ENCODE assay signal across 9 mouse cellular contexts in the genomic region with DNA sequence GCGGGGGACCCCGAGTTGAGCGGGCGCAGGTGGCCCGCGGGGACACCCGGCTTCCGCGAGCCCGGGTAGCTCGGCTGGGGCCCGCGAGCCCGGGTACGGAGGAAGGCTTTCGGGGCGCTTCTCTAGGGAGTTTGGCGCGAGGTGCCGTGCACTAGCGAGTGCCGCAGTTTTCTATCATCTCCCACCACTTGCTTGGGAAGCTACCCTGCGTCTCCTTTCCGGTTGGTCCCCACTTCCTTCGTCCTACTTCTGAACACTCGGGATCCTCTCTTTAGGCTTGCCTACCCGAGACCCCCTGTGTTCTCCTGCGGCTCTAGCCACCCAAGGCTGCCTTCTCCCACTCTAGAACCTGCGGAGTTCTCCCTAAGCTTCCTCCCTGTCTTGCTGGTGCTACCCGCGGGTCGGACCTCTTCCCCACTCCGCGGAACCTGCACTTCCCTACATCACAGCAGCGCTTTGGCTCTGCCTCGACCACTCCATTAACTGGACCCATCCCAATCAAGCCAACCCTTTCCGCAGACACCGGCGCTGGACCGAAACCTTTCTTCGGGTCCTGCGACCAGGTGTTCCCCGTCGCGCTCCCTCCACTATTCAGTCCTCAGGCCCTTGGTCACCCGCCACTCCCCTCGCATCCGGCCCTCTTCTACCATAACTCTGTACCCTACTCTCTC.
A peak's percentile ranks its signal among the peaks of the same experiment; 100 is the strongest.
DNase-seq lines count a peak whose midpoint lies in the region; ATAC-seq lines count a peak whose summit lies in the region.
"Had no signal": no experiment of that assay in that cellular context is flagged by ENCODE, and none has a peak within 500 bp of the region (broad histone marks: within the 10 kb centered on the region; RNA-seq: fewer than 3 reads in every experiment).

No protein-coding gene starts in this region.

- H3K27me3 ChIP-seq in embryonic facial prominence, embryonic 13.5 days: peaks cover 84% of the 10 kb centered on the region
- H3K27me3 ChIP-seq in hindbrain, embryonic 10.5 days (ENCODE audit: insufficient read depth, poor library complexity, severe bottlenecking): peaks cover 66% of the 10 kb centered on the region
- H3K27me3 ChIP-seq in limb, embryonic 10.5 days (ENCODE audit: low read depth, poor library complexity, severe bottlenecking): peaks cover 71% of the 10 kb centered on the region
- H3K27me3 ChIP-seq in neural tube, embryonic 14.5 days (ENCODE audit: control insufficient read depth, insufficient read depth, low read length): no peaks in the 10 kb centered on the region

- H3K36me3 ChIP-seq in embryonic facial prominence, embryonic 13.5 days: no peaks in the 10 kb centered on the region
- H3K36me3 ChIP-seq in hindbrain, embryonic 10.5 days: no peaks in the 10 kb centered on the region
- H3K36me3 ChIP-seq in limb, embryonic 10.5 days: no peaks in the 10 kb centered on the region
- H3K36me3 ChIP-seq in neural tube, embryonic 14.5 days (ENCODE audit: control insufficient read depth, insufficient read depth, low read length): no peaks in the 10 kb centered on the region

- under 1% methylated on average over 48 of the region's 48 CpGs for WGBS in embryonic facial prominence, embryonic 13.5 days
- WGBS in hindbrain, embryonic 10.5 days: under 1% methylated on average over 48 of the region's 48 CpGs
- under 1% methylated on average over 46 of the region's 48 CpGs for WGBS in limb, embryonic 10.5 days
- WGBS in neural tube, embryonic 14.5 days: under 1% methylated on average over 48 of the region's 48 CpGs

- H3K27ac ChIP-seq in embryonic facial prominence, embryonic 13.5 days: no peak overlapping the region
- H3K27ac ChIP-seq in hindbrain, embryonic 10.5 days: peak overlapping the region; percentile 88
- peak overlapping the region; percentile 80 for H3K27ac ChIP-seq in limb, embryonic 10.5 days
- peak overlapping the region; percentile 80 for H3K27ac ChIP-seq in neural tube, embryonic 14.5 days (ENCODE audit: low read depth, low read length)
- H3K27ac ChIP-seq: macrophage had no signal

- peaks cover 25% of the 10 kb centered on the region for H3K4me1 ChIP-seq in embryonic facial prominence, embryonic 13.5 days
- H3K4me1 ChIP-seq in hindbrain, embryonic 10.5 days (replicated peaks): peaks cover 41% of the 10 kb centered on the region
- peaks cover 31% of the 10 kb centered on the region for H3K4me1 ChIP-seq in limb, embryonic 10.5 days
- H3K4me1 ChIP-seq in neural tube, embryonic 14.5 days (ENCODE audit: control insufficient read depth, insufficient read depth, low read length): no peaks in the 10 kb centered on the region

- DNase-seq in adrenal gland, adult 2 months: peak; percentile 4
- no peak for DNase-seq in adrenal gland, postnatal 4 days (ENCODE audit: low spot score in 2 of 2)
- DNase-seq in ZHBTc4 (ENCODE audit: low read depth, low spot score): peak; percentile 81
- DNase-seq in hindbrain, embryonic 10.5 days (ENCODE audit: low spot score): peak; percentile 60
- DNase-seq in limb, embryonic 10.5 days (ENCODE audit: low spot score): peak; percentile 66
- no peak for DNase-seq in spleen, postnatal 10 days (ENCODE audit: low spot score in 2 of 2)

- H3K4me3 ChIP-seq in embryonic facial prominence, embryonic 13.5 days: peak overlapping the region; percentile 66
- H3K4me3 ChIP-seq in hindbrain, embryonic 10.5 days: peak overlapping the region; percentile 80
- H3K4me3 ChIP-seq in limb, embryonic 10.5 days: peak overlapping the region; percentile 72
- peak overlapping the region; percentile 68 for H3K4me3 ChIP-seq in neural tube, embryonic 14.5 days (ENCODE audit: low read depth, low read length)

- H3K9me3 ChIP-seq in embryonic facial prominence, embryonic 13.5 days: no peaks in the 10 kb centered on the region
- no peaks in the 10 kb centered on the region for H3K9me3 ChIP-seq in hindbrain, embryonic 10.5 days
- no peaks in the 10 kb centered on the region for H3K9me3 ChIP-seq in limb, embryonic 10.5 days (replicated peaks)
- no peaks in the 10 kb centered on the region for H3K9me3 ChIP-seq in neural tube, embryonic 14.5 days (ENCODE audit: control insufficient read depth, low read length)

- H3K4me2 ChIP-seq in embryonic facial prominence, embryonic 13.5 days: peak overlapping the region; percentile 97
- H3K4me2 ChIP-seq in neural tube, embryonic 14.5 days (ENCODE audit: low read depth, low read length): peak overlapping the region; percentile 91

- peak; percentile 39; the same call in 1 of the 2 replicates for ATAC-seq in embryonic facial prominence, embryonic 13.5 days (ENCODE audit: insufficient number of reproducible peaks, insufficient read depth, low FRiP score, low TSS enrichment, low read depth)
- ATAC-seq in neural tube, embryonic 14.5 days (ENCODE audit: low read depth): peak; percentile 38

- peak overlapping the region; percentile 71 for H3K9ac ChIP-seq in embryonic facial prominence, embryonic 13.5 days
- peak overlapping the region; percentile 73 for H3K9ac ChIP-seq in neural tube, embryonic 14.5 days (replicated peaks; ENCODE audit: low read depth, low read length)

Comparison
In these comparisons a context has a peak if more than half of its experiments do, and no peak if none do; other contexts are left out.
1. DNase-seq: peak in adrenal gland, adult 2 months (single experiment), ZHBTc4 (single experiment), hindbrain, embryonic 10.5 days (single experiment) and limb, embryonic 10.5 days (single experiment); none in adrenal gland, postnatal 4 days (0 of 2) and spleen, postnatal 10 days (0 of 2).
2. Peak in every context shown above with its lines, with median percentiles within 50 percentile points of each other: H3K4me3 ChIP-seq.